Comparison of ENCODE assay signal across 22 mouse cellular contexts in genomic region chr19:32567447-32567846, GRCm38 (mm10). TPM values are rescaled to one million over a fixed set of nuclear protein-coding genes. Genes with fewer than 3 reads are reported as not detected.
DNase-seq lines count a peak whose midpoint lies in the region; ATAC-seq and TF ChIP-seq lines count a peak whose summit lies in the region.
"Had no signal": no experiment of that assay in that cellular context is flagged by ENCODE, and none has a peak within 500 bp of the region (broad histone marks: within the 10 kb centered on the region; RNA-seq: fewer than 3 reads in every experiment).

No protein-coding gene starts in this region.

- no peak overlapping the region for H3K9ac ChIP-seq in heart, adult 2 months (ENCODE audit: low read depth, low read length)
- H3K9ac ChIP-seq: embryonic facial prominence, embryonic 12.5 days; embryonic facial prominence, embryonic 15.5 days; forebrain, postnatal 0 days; hindbrain, embryonic 12.5 days; hindbrain, embryonic 15.5 days had no signal

- H3K27me3 ChIP-seq in heart, adult 2 months (ENCODE audit: control insufficient read depth, insufficient read depth, low read length): no peaks in the 10 kb centered on the region
- no peaks in the 10 kb centered on the region for H3K27me3 ChIP-seq in thymus, adult 2 months (ENCODE audit: control insufficient read depth, insufficient read depth, low read length)
- H3K27me3 ChIP-seq: embryonic facial prominence, embryonic 12.5 days; embryonic facial prominence, embryonic 15.5 days; hindbrain, embryonic 12.5 days; hindbrain, embryonic 15.5 days had no signal

- H3K36me3 ChIP-seq in heart, adult 2 months (ENCODE audit: control insufficient read depth, insufficient read depth, low read length): no peaks in the 10 kb centered on the region
- H3K36me3 ChIP-seq in thymus, adult 2 months (ENCODE audit: control insufficient read depth, insufficient read depth, low read length): no peaks in the 10 kb centered on the region
- H3K36me3 ChIP-seq: embryonic facial prominence, embryonic 12.5 days; embryonic facial prominence, embryonic 15.5 days; hindbrain, embryonic 12.5 days; hindbrain, embryonic 15.5 days had no signal

- no peak for TF ChIP-seq CTCF in heart, adult 2 months (IDR thresholded peaks at IDR 0.05)
- TF ChIP-seq CTCF in thymus, adult 2 months (IDR thresholded peaks at IDR 0.05; ENCODE audit: borderline replicate concordance, control insufficient read depth, extremely low read depth, insufficient read depth, low read length, poor library complexity): no peak

- peak; percentile 35; the same call in 1 of the 2 replicates for ATAC-seq in common myeloid progenitor, adult 5-6 weeks (replicated peaks; ENCODE audit: low read depth, poor library complexity, severe bottlenecking)
- peak; percentile 42 for ATAC-seq in megakaryocyte progenitor cell, adult 5-6 weeks (replicated peaks; ENCODE audit: poor library complexity)
- ATAC-seq: activated CD4-positive, CD25-positive, alpha-beta regulatory T cell, adult 4 months; forebrain, embryonic 14.5 days; forebrain, postnatal 0 days had no signal

- peak; percentile 78 for DNase-seq in heart, adult 11 months
- no peak for DNase-seq in heart, adult 2 months
- DNase-seq in thymus, adult 2 months: peak; percentile 6
- no peak for DNase-seq in thymus, postnatal 10 days (ENCODE audit: low spot score in 2 of 2)
- DNase-seq in spleen, postnatal 10 days (ENCODE audit: low spot score in 2 of 2): no peak
- DNase-seq in cerebellum, adult 9-10 months: no peak
- DNase-seq: adrenal gland, adult 8-10 months; adrenal gland, postnatal 25 days; cerebellum, adult 11-12 months; cerebellum, adult 8-10 months; cerebellum, postnatal 14 days; forebrain, postnatal 0 days; gastrocnemius, adult 2 months; gastrocnemius, postnatal 14 days had no signal

- H3K4me1 ChIP-seq in heart, adult 2 months (ENCODE audit: control insufficient read depth, insufficient read depth, low read length): no peaks in the 10 kb centered on the region
- 0 out of 2 replicates have a peak, but pooled peaks cover 2% of the 10 kb centered on the region for H3K4me1 ChIP-seq in thymus, adult 2 months (replicated peaks; ENCODE audit: control insufficient read depth, insufficient read depth, low read length)
- H3K4me1 ChIP-seq: embryonic facial prominence, embryonic 12.5 days; embryonic facial prominence, embryonic 15.5 days; hindbrain, embryonic 12.5 days; hindbrain, embryonic 15.5 days had no signal

- WGBS in heart, adult 2 months: 71% methylated on average over 5 of the region's 5 CpGs
- WGBS in thymus, adult 2 months: 77% methylated on average over 5 of the region's 5 CpGs

- no peak for TF ChIP-seq POLR2A in heart, adult 2 months (IDR thresholded peaks at IDR 0.05; ENCODE audit: insufficient read depth, low read depth, low read length)
- no peak for TF ChIP-seq POLR2A in thymus, adult 2 months (IDR thresholded peaks at IDR 0.05; ENCODE audit: control insufficient read depth, extremely low read depth, insufficient read depth, low read length, poor library complexity)

- TF ChIP-seq EP300 in heart, adult 2 months (IDR thresholded peaks at IDR 0.05; ENCODE audit: insufficient read depth, low read depth, low read length): no peak

- no peaks in the 10 kb centered on the region for H3K79me2 ChIP-seq in heart, adult 2 months (replicated peaks; ENCODE audit: control insufficient read depth, insufficient read depth, low read length)

- no peak overlapping the region for H3K4me3 ChIP-seq in heart, adult 2 months
- H3K4me3 ChIP-seq in thymus, adult 2 months (ENCODE audit: control insufficient read depth, insufficient read depth, low read length): no peak overlapping the region
- H3K4me3 ChIP-seq: embryonic facial prominence, embryonic 12.5 days; embryonic facial prominence, embryonic 15.5 days; gastrocnemius, adult 2 months; hindbrain, embryonic 12.5 days; hindbrain, embryonic 15.5 days had no signal

- H3K27ac ChIP-seq in heart, adult 2 months: no peak overlapping the region
- H3K27ac ChIP-seq in thymus, adult 2 months (ENCODE audit: control insufficient read depth, insufficient read depth, low read length): no peak overlapping the region
- H3K27ac ChIP-seq: embryonic facial prominence, embryonic 12.5 days; embryonic facial prominence, embryonic 15.5 days; gastrocnemius, adult 2 months; hindbrain, embryonic 12.5 days; hindbrain, embryonic 15.5 days had no signal

- intact Hi-C loops in heart, adult 2 months (cut with DNase I): no loop called here

RNA-seq across cellular contexts. Expression of gene Papss2, which starts 28.1 kb away (rescaled TPM):
- 10 to 100 TPM; 12.2 to 14.0 TPM for total RNA-seq in heart, adult 2 months (2021)
- 6.2 and 9.1 TPM in 2 replicates for polyA plus RNA-seq in heart, adult 2 months (2012; rRNA removed)
- 5.7 and 6.5 TPM in 2 replicates for polyA plus RNA-seq in thymus, adult 2 months (2012; rRNA removed)
- 3.0 and 3.9 TPM in 2 replicates for total RNA-seq in common myeloid progenitor, adult 5-6 weeks (2017)
- 48.6 and 61.3 TPM in 2 replicates for total RNA-seq in megakaryocyte progenitor cell, adult 5-6 weeks (2015)
- total RNA-seq in megakaryocyte progenitor cell, adult 5-6 weeks (2017): 24.0 and 24.2 TPM in 2 replicates

Comparison
In these comparisons a context has a peak if more than half of its experiments do, and no peak if none do; other contexts are left out.
1. DNase-seq: peak in heart, adult 11 months (single experiment) and thymus, adult 2 months (single experiment); none in heart, adult 2 months (0 of 2), thymus, postnatal 10 days (0 of 2), spleen, postnatal 10 days (0 of 2) and cerebellum, adult 9-10 months (single experiment).